Mouse (Mus musculus): ENCODE measurements around the gene Cyp11a1. TPM values are rescaled to one million over a fixed set of nuclear protein-coding genes. Genes with fewer than 3 reads are reported as not detected.

Gene Cyp11a1
- polyA plus RNA-seq, 1 experiment: 0.45 TPM

GRCm38 (mm10) chr9:57965281-57966185, 40.7 kb upstream of the Cyp11a1 start:
- no peak overlapping the region for H3K27ac ChIP-seq (ENCODE audit: insufficient read depth, low read length)
- no peak overlapping the region for H3K4me3 ChIP-seq (ENCODE audit: low read depth, low read length)
- TF ChIP-seq CTCF (IDR thresholded peaks at IDR 0.05; ENCODE audit: low read depth, low read length): no peak
- no peak for TF ChIP-seq POLR2A (IDR thresholded peaks at IDR 0.05; ENCODE audit: insufficient read depth, low read length)
- H3K9me3 ChIP-seq (replicated peaks; ENCODE audit: control insufficient read depth, insufficient read depth, low read length, poor library complexity, severe bottlenecking): no peaks in the 10 kb centered on the region
- H3K27me3 ChIP-seq (ENCODE audit: control insufficient read depth, insufficient read depth, low read length, poor library complexity, severe bottlenecking): no peaks in the 10 kb centered on the region
- no peaks in the 10 kb centered on the region for H3K4me1 ChIP-seq (ENCODE audit: control insufficient read depth, insufficient read depth, low read length)
- H3K9ac ChIP-seq (ENCODE audit: low read depth, poor library complexity, severe bottlenecking): no peak overlapping the region
- no peaks in the 10 kb centered on the region for H3K36me3 ChIP-seq (ENCODE audit: control insufficient read depth, insufficient read depth, low read length, poor library complexity, severe bottlenecking)

GRCm38 (mm10) chr9:57967237-57967960, 38.8 kb upstream of the Cyp11a1 start:
- no peak overlapping the region for H3K9ac ChIP-seq (ENCODE audit: low read depth, poor library complexity, severe bottlenecking)
- TF ChIP-seq EP300 (IDR thresholded peaks at IDR 0.05; ENCODE audit: insufficient read depth, low read depth, low read length): no peak
- TF ChIP-seq POLR2A (IDR thresholded peaks at IDR 0.05; ENCODE audit: insufficient read depth, low read length): no peak
- no peak for TF ChIP-seq CTCF (IDR thresholded peaks at IDR 0.05; ENCODE audit: low read depth, low read length)
- H3K4me1 ChIP-seq (ENCODE audit: control insufficient read depth, insufficient read depth, low read length): no peaks in the 10 kb centered on the region
- H3K9me3 ChIP-seq (replicated peaks; ENCODE audit: control insufficient read depth, insufficient read depth, low read length, poor library complexity, severe bottlenecking): no peaks in the 10 kb centered on the region
- no peaks in the 10 kb centered on the region; the same call in 1 of the 2 replicates for H3K27me3 ChIP-seq (ENCODE audit: control insufficient read depth, insufficient read depth, low read length, poor library complexity, severe bottlenecking)
- no peak overlapping the region for H3K27ac ChIP-seq (ENCODE audit: insufficient read depth, low read length)
- H3K36me3 ChIP-seq (ENCODE audit: control insufficient read depth, insufficient read depth, low read length, poor library complexity, severe bottlenecking): no peaks in the 10 kb centered on the region
- no peak overlapping the region for H3K4me3 ChIP-seq (ENCODE audit: low read depth, low read length)

- no peaks in the 10 kb centered on the region for H3K36me3 ChIP-seq (ENCODE audit: control insufficient read depth, insufficient read depth, low read length, poor library complexity, severe bottlenecking)
- H3K27me3 ChIP-seq (ENCODE audit: control insufficient read depth, insufficient read depth, low read length, poor library complexity, severe bottlenecking): no peaks in the 10 kb centered on the region; the same call in 1 of the 2 replicates
- no peaks in the 10 kb centered on the region for H3K9me3 ChIP-seq (replicated peaks; ENCODE audit: control insufficient read depth, insufficient read depth, low read length, poor library complexity, severe bottlenecking)
- H3K9ac ChIP-seq (ENCODE audit: low read depth, poor library complexity, severe bottlenecking): no peak overlapping the region
- no peak for TF ChIP-seq POLR2A (IDR thresholded peaks at IDR 0.05; ENCODE audit: insufficient read depth, low read length)
- TF ChIP-seq EP300 (IDR thresholded peaks at IDR 0.05; ENCODE audit: insufficient read depth, low read depth, low read length): no peak
- TF ChIP-seq CTCF (IDR thresholded peaks at IDR 0.05; ENCODE audit: low read depth, low read length): no peak
- H3K27ac ChIP-seq (ENCODE audit: insufficient read depth, low read length): no peak overlapping the region
- H3K4me1 ChIP-seq (ENCODE audit: control insufficient read depth, insufficient read depth, low read length): no peaks in the 10 kb centered on the region
- H3K4me3 ChIP-seq (ENCODE audit: low read depth, low read length): no peak overlapping the region
Observed at GRCm38 (mm10) chr9:57968166-57968771, 37.9 kb upstream of the Cyp11a1 start.

- no peaks in the 10 kb centered on the region; the same call in 1 of the 2 replicates for H3K27me3 ChIP-seq (ENCODE audit: control insufficient read depth, insufficient read depth, low read length, poor library complexity, severe bottlenecking)
- no peaks in the 10 kb centered on the region for H3K4me1 ChIP-seq (ENCODE audit: control insufficient read depth, insufficient read depth, low read length)
- no peaks in the 10 kb centered on the region for H3K36me3 ChIP-seq (ENCODE audit: control insufficient read depth, insufficient read depth, low read length, poor library complexity, severe bottlenecking)
- no peak overlapping the region for H3K9ac ChIP-seq (ENCODE audit: low read depth, poor library complexity, severe bottlenecking)
- H3K27ac ChIP-seq (ENCODE audit: insufficient read depth, low read length): no peak overlapping the region
- no peaks in the 10 kb centered on the region for H3K9me3 ChIP-seq (replicated peaks; ENCODE audit: control insufficient read depth, insufficient read depth, low read length, poor library complexity, severe bottlenecking)
- H3K4me3 ChIP-seq (ENCODE audit: low read depth, low read length): no peak overlapping the region
- no peak for TF ChIP-seq POLR2A (IDR thresholded peaks at IDR 0.05; ENCODE audit: insufficient read depth, low read length)
- TF ChIP-seq CTCF (IDR thresholded peaks at IDR 0.05; ENCODE audit: low read depth, low read length): no peak
- no peak for TF ChIP-seq EP300 (IDR thresholded peaks at IDR 0.05; ENCODE audit: insufficient read depth, low read depth, low read length)
Observed at GRCm38 (mm10) chr9:57968783-57969542, 37.2 kb upstream of the Cyp11a1 start.

GRCm38 (mm10) chr9:57969736-57970495, 36.3 kb upstream of the Cyp11a1 start:
- no peak overlapping the region for H3K9ac ChIP-seq (ENCODE audit: low read depth, poor library complexity, severe bottlenecking)
- H3K4me1 ChIP-seq (ENCODE audit: control insufficient read depth, insufficient read depth, low read length): no peaks in the 10 kb centered on the region
- no peak overlapping the region for H3K27ac ChIP-seq (ENCODE audit: insufficient read depth, low read length)
- no peak overlapping the region for H3K4me3 ChIP-seq (ENCODE audit: low read depth, low read length)
- H3K36me3 ChIP-seq (ENCODE audit: control insufficient read depth, insufficient read depth, low read length, poor library complexity, severe bottlenecking): no peaks in the 10 kb centered on the region
- H3K9me3 ChIP-seq (replicated peaks; ENCODE audit: control insufficient read depth, insufficient read depth, low read length, poor library complexity, severe bottlenecking): no peaks in the 10 kb centered on the region
- TF ChIP-seq CTCF (IDR thresholded peaks at IDR 0.05; ENCODE audit: low read depth, low read length) (no peak), POLR2A (IDR thresholded peaks at IDR 0.05; ENCODE audit: insufficient read depth, low read length) (no peak), EP300 (IDR thresholded peaks at IDR 0.05; ENCODE audit: insufficient read depth, low read depth, low read length) (no peak)
- no peaks in the 10 kb centered on the region; the same call in 1 of the 2 replicates for H3K27me3 ChIP-seq (ENCODE audit: control insufficient read depth, insufficient read depth, low read length, poor library complexity, severe bottlenecking)
